11 mouse cellular contexts compared by ENCODE assay signal in the genomic region with DNA sequence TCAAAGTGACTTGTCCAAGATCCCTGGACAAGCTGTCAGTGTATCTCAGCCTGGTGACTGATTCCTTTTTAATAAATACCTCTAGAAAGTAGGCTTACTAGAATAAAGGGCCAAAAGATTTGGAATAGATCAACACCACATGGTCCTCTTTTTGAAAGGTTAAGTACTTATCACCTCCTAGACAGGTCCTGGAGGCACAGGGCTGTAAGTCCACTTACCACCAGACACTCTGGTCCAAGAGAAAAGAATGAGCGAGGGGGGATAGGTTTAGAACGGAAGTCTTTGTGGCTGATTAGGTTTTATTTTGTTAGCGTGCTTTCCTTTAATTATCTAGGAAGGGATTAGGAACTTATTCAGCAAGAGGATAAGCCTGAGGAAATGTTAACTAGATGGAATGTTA. TPM values are rescaled to one million over a fixed set of nuclear protein-coding genes. Genes with fewer than 3 reads are reported as not detected.
DNase-seq lines count a peak whose midpoint lies in the region; ATAC-seq and TF ChIP-seq lines count a peak whose summit lies in the region.
"Had no signal": no experiment of that assay in that cellular context is flagged by ENCODE, and none has a peak within 500 bp of the region (broad histone marks: within the 10 kb centered on the region; RNA-seq: fewer than 3 reads in every experiment).

No protein-coding gene starts in this region.

- peak overlapping the region; percentile 45; the same call in 1 of the 2 replicates for H3K27ac ChIP-seq in kidney, embryonic 16.5 days (ENCODE audit: low read length)
- no peak overlapping the region for H3K27ac ChIP-seq in forebrain, embryonic 15.5 days (replicated peaks)
- no peak overlapping the region for H3K27ac ChIP-seq in limb, embryonic 10.5 days
- H3K27ac ChIP-seq in neural tube, embryonic 15.5 days (replicated peaks): no peak overlapping the region
- H3K27ac ChIP-seq in layer of hippocampus, adult 2 months: no peak overlapping the region

- H3K36me3 ChIP-seq in kidney, embryonic 16.5 days (ENCODE audit: insufficient read depth, low read length): peaks cover 8% of the 10 kb centered on the region
- H3K36me3 ChIP-seq in forebrain, embryonic 15.5 days: 0 out of 2 replicates have a peak, but pooled peaks cover 5% of the 10 kb centered on the region
- peaks cover 37% of the 10 kb centered on the region for H3K36me3 ChIP-seq in limb, embryonic 10.5 days
- peaks cover 7% of the 10 kb centered on the region for H3K36me3 ChIP-seq in neural tube, embryonic 15.5 days

- no peaks in the 10 kb centered on the region for H3K9me3 ChIP-seq in kidney, embryonic 16.5 days (ENCODE audit: low read length)
- no peaks in the 10 kb centered on the region for H3K9me3 ChIP-seq in forebrain, embryonic 15.5 days
- no peaks in the 10 kb centered on the region for H3K9me3 ChIP-seq in limb, embryonic 10.5 days (replicated peaks)
- no peaks in the 10 kb centered on the region for H3K9me3 ChIP-seq in neural tube, embryonic 15.5 days (replicated peaks)

- peaks cover 18% of the 10 kb centered on the region for H3K4me1 ChIP-seq in kidney, embryonic 16.5 days (ENCODE audit: insufficient read depth, low read length)
- H3K4me1 ChIP-seq in forebrain, embryonic 15.5 days: peaks cover 30% of the 10 kb centered on the region
- peaks cover 22% of the 10 kb centered on the region for H3K4me1 ChIP-seq in limb, embryonic 10.5 days
- H3K4me1 ChIP-seq in neural tube, embryonic 15.5 days: peaks cover 45% of the 10 kb centered on the region

- peak overlapping the region; percentile 93 for H3K4me3 ChIP-seq in kidney, embryonic 16.5 days (ENCODE audit: low read length)
- peak overlapping the region; percentile 93 for H3K4me3 ChIP-seq in forebrain, embryonic 15.5 days
- H3K4me3 ChIP-seq in limb, embryonic 10.5 days: peak overlapping the region; percentile 90; the same call in 1 of the 2 replicates
- peak overlapping the region; percentile 91 for H3K4me3 ChIP-seq in neural tube, embryonic 15.5 days (replicated peaks)
- no peak overlapping the region for H3K4me3 ChIP-seq in layer of hippocampus, adult 2 months

- TF ChIP-seq CTCF in layer of hippocampus, adult 2 months (conservative IDR thresholded peaks at IDR 0.05): no peak

- ATAC-seq in kidney, embryonic 16.5 days (ENCODE audit: low FRiP score, low TSS enrichment): no peak
- ATAC-seq in forebrain, embryonic 15.5 days (replicated peaks): no peak
- no peak for ATAC-seq in neural tube, embryonic 15.5 days (ENCODE audit: low FRiP score)
- ATAC-seq: liver, postnatal 0 days had no signal

- no peak overlapping the region for H3K9ac ChIP-seq in kidney, embryonic 16.5 days (replicated peaks; ENCODE audit: low read length)
- no peak overlapping the region for H3K9ac ChIP-seq in forebrain, embryonic 15.5 days (replicated peaks)
- H3K9ac ChIP-seq in neural tube, embryonic 15.5 days (replicated peaks): 0 out of 2 replicates have a peak overlapping the region, but pooled peaks have one; percentile 94
- H3K9ac ChIP-seq: liver, postnatal 0 days had no signal

- intact Hi-C loops in gastrocnemius, postnatal 14 days (cut with DNase I; ENCODE audit: low total_unique reads): no loop called here

- H3K4me2 ChIP-seq in kidney, embryonic 16.5 days (replicated peaks; ENCODE audit: low read depth, low read length): peak overlapping the region; percentile 68
- H3K4me2 ChIP-seq in forebrain, embryonic 15.5 days (replicated peaks): peak overlapping the region; percentile 75
- peak overlapping the region; percentile 69 for H3K4me2 ChIP-seq in neural tube, embryonic 15.5 days

- no peaks in the 10 kb centered on the region for H3K27me3 ChIP-seq in kidney, embryonic 16.5 days (ENCODE audit: insufficient read depth, low read length)
- no peaks in the 10 kb centered on the region; the same call in 1 of the 2 replicates for H3K27me3 ChIP-seq in forebrain, embryonic 15.5 days
- no peaks in the 10 kb centered on the region for H3K27me3 ChIP-seq in limb, embryonic 10.5 days (ENCODE audit: low read depth, poor library complexity, severe bottlenecking)
- H3K27me3 ChIP-seq in neural tube, embryonic 15.5 days (replicated peaks): no peaks in the 10 kb centered on the region

- no peak for DNase-seq in kidney, adult 9 months
- DNase-seq in limb, embryonic 10.5 days (ENCODE audit: low spot score): no peak
- no peak for DNase-seq in thymus, postnatal 14 days
- no peak for DNase-seq in gastrocnemius, postnatal 14 days
- no peak for DNase-seq in layer of hippocampus, adult 2 months (ENCODE audit: low spot score in 2 of 2)
- DNase-seq: layer of hippocampus, adult 9-11 months; liver, postnatal 0 days; right cerebral cortex, postnatal 4 days had no signal

- WGBS in kidney, embryonic 16.5 days: 65% methylated on average over 3 of the region's 3 CpGs
- 30% methylated on average over 3 of the region's 3 CpGs for whole genome bisulfite sequencing in forebrain, embryonic 15.5 days
- WGBS in limb, embryonic 10.5 days: 69% methylated on average over 3 of the region's 3 CpGs
- WGBS in neural tube, embryonic 15.5 days: 81% methylated on average over 3 of the region's 3 CpGs

RNA-seq across cellular contexts. Expression of a gene that starts 1.7 kb away (rescaled TPM):
- polyA plus RNA-seq in kidney, embryonic 16.5 days (2015; fragmentation: Nextera tagmentation; extraction: Ambion mirVana): 25.3 and 28.0 TPM in 2 replicates
- 59.8 and 60.4 TPM in 2 replicates for polyA plus RNA-seq in forebrain, embryonic 15.5 days (2015; fragmentation: Nextera tagmentation; extraction: Ambion mirVana)
- polyA plus RNA-seq in limb, embryonic 10.5 days (2016; fragmentation: Nextera tagmentation; extraction: Ambion mirVana): 32.2 and 37.1 TPM in 2 replicates
- 45.9 and 55.3 TPM in 2 replicates for polyA plus RNA-seq in neural tube, embryonic 15.5 days (2015; fragmentation: Nextera tagmentation; extraction: Ambion mirVana)
- 1 to 10 TPM in 1 of 2 experiments, under 1 TPM in 1; 0.93 to 1.8 TPM for total RNA-seq in gastrocnemius, postnatal 14 days (2021)
- 10 to 100 TPM; 13.1 to 13.5 TPM for total RNA-seq in layer of hippocampus, adult 2 months (2021)
